Comparison of ENCODE assay signal across 10 mouse cellular contexts in the genomic region with DNA sequence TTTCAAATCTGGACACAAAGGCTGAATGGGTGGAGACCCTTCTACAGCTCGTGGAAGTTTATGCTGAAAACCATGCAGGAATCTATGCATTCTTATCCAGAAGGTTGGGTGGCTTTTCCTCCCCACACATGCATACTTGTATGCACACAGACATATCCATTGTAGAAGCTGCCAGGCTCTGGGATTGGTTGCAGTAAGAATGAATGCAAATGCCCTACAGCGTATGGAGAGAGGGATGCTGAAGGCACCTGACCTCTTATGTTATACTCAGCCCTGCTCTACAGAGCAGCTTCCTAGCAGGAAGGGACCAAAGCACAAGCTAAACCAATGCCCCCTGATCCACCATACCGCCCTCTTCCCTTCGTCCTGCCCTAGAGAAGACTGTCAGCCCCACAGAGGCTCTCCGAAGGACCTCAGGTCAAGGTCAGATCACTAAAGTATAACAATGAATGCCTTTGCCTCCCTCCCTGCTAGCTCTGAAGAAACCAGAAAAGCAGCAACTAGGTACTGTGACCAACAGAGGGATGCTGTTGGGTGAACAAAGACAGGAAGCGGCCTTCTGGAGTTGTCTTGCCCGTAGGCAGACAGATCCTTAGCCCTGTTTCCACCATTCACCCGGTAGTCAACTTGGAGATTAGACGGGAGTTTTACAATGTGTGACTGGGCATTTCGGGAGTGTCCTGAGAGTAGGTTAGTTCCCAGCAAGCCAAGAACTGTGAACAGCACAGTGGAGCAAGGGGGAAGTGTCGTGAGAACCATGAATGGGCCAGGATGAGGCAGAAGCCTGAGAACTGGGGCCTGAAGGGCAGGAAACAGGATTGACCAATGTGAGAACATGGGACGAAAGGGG. TPM values are rescaled to one million over a fixed set of nuclear protein-coding genes. Genes with fewer than 3 reads are reported as not detected.
DNase-seq lines count a peak whose midpoint lies in the region; ATAC-seq lines count a peak whose summit lies in the region.
"Had no signal": no experiment of that assay in that cellular context is flagged by ENCODE, and none has a peak within 500 bp of the region (broad histone marks: within the 10 kb centered on the region; RNA-seq: fewer than 3 reads in every experiment).

No protein-coding gene starts in this region.

- intact Hi-C loops in left cerebral cortex, postnatal 36 days (cut with DNase I) = loop anchor here (5.0 kb wide), 1 partner anchor 140 kb away; the partner anchor contains the start of gene Atp8b5

- no peaks in the 10 kb centered on the region for H3K36me3 ChIP-seq in heart, embryonic 15.5 days
- H3K36me3 ChIP-seq in hindbrain, embryonic 13.5 days = no peaks in the 10 kb centered on the region
- no peaks in the 10 kb centered on the region for H3K36me3 ChIP-seq in midbrain, embryonic 16.5 days (ENCODE audit: control insufficient read depth, insufficient read depth, low read length)

- peak overlapping the region; percentile 85 for H3K27ac ChIP-seq in heart, embryonic 15.5 days
- peak overlapping the region; percentile 99 for H3K27ac ChIP-seq in brown adipose tissue, adult 24 weeks (replicated peaks; ENCODE audit: low read depth, low read length)
- H3K27ac ChIP-seq in hindbrain, embryonic 13.5 days = peak overlapping the region; percentile 99
- H3K27ac ChIP-seq in midbrain, embryonic 16.5 days (ENCODE audit: low read length) = peak overlapping the region; percentile 98

- H3K27me3 ChIP-seq in heart, embryonic 15.5 days = no peaks in the 10 kb centered on the region
- H3K27me3 ChIP-seq in hindbrain, embryonic 13.5 days = no peaks in the 10 kb centered on the region
- H3K27me3 ChIP-seq in midbrain, embryonic 16.5 days (ENCODE audit: control insufficient read depth, insufficient read depth, low read depth, low read length) = no peaks in the 10 kb centered on the region

- DNase-seq in heart, adult 8-10 months (ENCODE audit: low spot score) = no peak
- no peak for DNase-seq in left cerebral cortex, postnatal 36 days (ENCODE audit: low spot score in 2 of 2)
- DNase-seq in gastrocnemius, adult 8-10 months (ENCODE audit: low spot score in 2 of 2) = no peak

- H3K4me3 ChIP-seq in heart, embryonic 15.5 days = peak overlapping the region; percentile 51
- H3K4me3 ChIP-seq in brown adipose tissue, adult 24 weeks (ENCODE audit: insufficient read depth, low read depth, low read length) = peak overlapping the region; percentile 68
- peak overlapping the region; percentile 67 for H3K4me3 ChIP-seq in hindbrain, embryonic 13.5 days
- H3K4me3 ChIP-seq in midbrain, embryonic 16.5 days (ENCODE audit: low read depth, low read length) = peak overlapping the region; percentile 65

- H3K9ac ChIP-seq in heart, embryonic 15.5 days = no peak overlapping the region; the same call in none of the 2 replicates
- H3K9ac ChIP-seq in hindbrain, embryonic 13.5 days = peak overlapping the region; percentile 93
- H3K9ac ChIP-seq in midbrain, embryonic 16.5 days (ENCODE audit: low read depth, low read length) = peak overlapping the region; percentile 89

- H3K4me2 ChIP-seq in heart, embryonic 15.5 days = peak overlapping the region; percentile 70
- H3K4me2 ChIP-seq in hindbrain, embryonic 13.5 days = peak overlapping the region; percentile 79
- peak overlapping the region; percentile 84 for H3K4me2 ChIP-seq in midbrain, embryonic 16.5 days (ENCODE audit: low read length)

- peaks cover 35% of the 10 kb centered on the region for H3K4me1 ChIP-seq in heart, embryonic 15.5 days (replicated peaks)
- peaks cover 32% of the 10 kb centered on the region for H3K4me1 ChIP-seq in brown adipose tissue, adult 24 weeks (ENCODE audit: control insufficient read depth, insufficient read depth, insufficient read length, low read length)
- peaks cover 52% of the 10 kb centered on the region for H3K4me1 ChIP-seq in hindbrain, embryonic 13.5 days (replicated peaks)
- H3K4me1 ChIP-seq in midbrain, embryonic 16.5 days (ENCODE audit: control insufficient read depth, insufficient read depth, low read length) = peaks cover 32% of the 10 kb centered on the region

- H3K9me3 ChIP-seq in heart, embryonic 15.5 days (replicated peaks) = no peaks in the 10 kb centered on the region
- H3K9me3 ChIP-seq in hindbrain, embryonic 13.5 days = no peaks in the 10 kb centered on the region
- no peaks in the 10 kb centered on the region for H3K9me3 ChIP-seq in midbrain, embryonic 16.5 days (replicated peaks; ENCODE audit: control insufficient read depth, low read length, poor library complexity, severe bottlenecking)

- ATAC-seq in heart, embryonic 15.5 days (replicated peaks; ENCODE audit: insufficient number of reproducible peaks, insufficient read depth, low FRiP score, low read depth) = no peak
- peak; percentile 53 for ATAC-seq in hindbrain, embryonic 13.5 days (ENCODE audit: low FRiP score)
- peak; percentile 52 for ATAC-seq in midbrain, embryonic 16.5 days
- ATAC-seq in monocyte, adult 5-6 weeks (replicated peaks; ENCODE audit: insufficient number of reproducible peaks, low FRiP score, low TSS enrichment, poor library complexity, severe bottlenecking) = no peak

- 62% methylated on average over 12 of the region's 12 CpGs for WGBS in heart, embryonic 15.5 days
- WGBS in hindbrain, embryonic 13.5 days = 51% methylated on average over 12 of the region's 12 CpGs
- 55% methylated on average over 12 of the region's 12 CpGs for WGBS in midbrain, embryonic 16.5 days

RNA-seq across cellular contexts. Expression of gene Fam166b, which starts 21.6 kb away (rescaled TPM):
- 0.16 and 0.18 TPM in 2 replicates for polyA plus RNA-seq in heart, embryonic 15.5 days (2015; fragmentation: Nextera tagmentation; extraction: Ambion mirVana)
- not detected for total RNA-seq in heart, adult 8-10 months (2022)
- not detected in 2 replicates for polyA plus RNA-seq in brown adipose tissue, adult 24 weeks (2012; ENCODE audit: insufficient read depth, insufficient read length, missing spikeins)
- 0.71 and 1.4 TPM in 2 replicates for polyA plus RNA-seq in hindbrain, embryonic 13.5 days (2015; fragmentation: Nextera tagmentation; extraction: Ambion mirVana)
- 1.6 and 2.3 TPM in 2 replicates for polyA plus RNA-seq in midbrain, embryonic 16.5 days (2015; fragmentation: Nextera tagmentation; extraction: Ambion mirVana)
- 1 to 10 TPM in 1 of 2 experiments, under 1 TPM in 1; 0.69 to 1.4 TPM for total RNA-seq in left cerebral cortex, postnatal 36 days (2021)
- total RNA-seq in monocyte, adult 5-6 weeks (2017) = 1.1 to 2.8 TPM in 2 of 3 replicates, not detected in the other
- total RNA-seq in gastrocnemius, adult 8-10 months (2022) = not detected
- total RNA-seq: common myeloid progenitor, adult 5-6 weeks had no signal

RNA-seq across cellular contexts. Expression of gene Rusc2, which starts 25.5 kb away (rescaled TPM):
- 14.7 and 17.2 TPM in 2 replicates for polyA plus RNA-seq in heart, embryonic 15.5 days (2015; fragmentation: Nextera tagmentation; extraction: Ambion mirVana)
- total RNA-seq in heart, adult 8-10 months (2022) = 10 to 100 TPM; 47.4 to 58.6 (median 48.9) TPM
- 13.0 and 14.6 TPM in 2 replicates for polyA plus RNA-seq in brown adipose tissue, adult 24 weeks (2012; ENCODE audit: insufficient read depth, insufficient read length, missing spikeins)
- polyA plus RNA-seq in hindbrain, embryonic 13.5 days (2015; fragmentation: Nextera tagmentation; extraction: Ambion mirVana) = 70.8 and 75.4 TPM in 2 replicates
- 85.4 and 89.0 TPM in 2 replicates for polyA plus RNA-seq in midbrain, embryonic 16.5 days (2015; fragmentation: Nextera tagmentation; extraction: Ambion mirVana)
- total RNA-seq in left cerebral cortex, postnatal 36 days (2021) = 100 to 1,000 TPM; 135 TPM
- 0.43 to 7.6 TPM in 2 of 3 replicates, not detected in the other for total RNA-seq in monocyte, adult 5-6 weeks (2017)
- 10 to 100 TPM; 21.5 to 25.4 (median 23.3) TPM for total RNA-seq in gastrocnemius, adult 8-10 months (2022)

RNA-seq across cellular contexts. Expression of gene Tesk1, which starts 34.4 kb away (rescaled TPM):
- polyA plus RNA-seq in heart, embryonic 15.5 days (2015; fragmentation: Nextera tagmentation; extraction: Ambion mirVana) = 3.1 and 5.8 TPM in 2 replicates
- total RNA-seq in heart, adult 8-10 months (2022) = 10 to 100 TPM; 31.3 to 38.2 (median 35.2) TPM
- polyA plus RNA-seq in brown adipose tissue, adult 24 weeks (2012; ENCODE audit: insufficient read depth, insufficient read length, missing spikeins) = 33.8 and 37.9 TPM in 2 replicates
- polyA plus RNA-seq in hindbrain, embryonic 13.5 days (2015; fragmentation: Nextera tagmentation; extraction: Ambion mirVana) = 8.7 and 9.7 TPM in 2 replicates
- polyA plus RNA-seq in midbrain, embryonic 16.5 days (2015; fragmentation: Nextera tagmentation; extraction: Ambion mirVana) = 10.7 and 11.2 TPM in 2 replicates
- 10 to 100 TPM; 87.8 to 92.9 TPM for total RNA-seq in left cerebral cortex, postnatal 36 days (2021)
- 12.8 to 21.7 TPM (median 12.9 TPM) in 3 replicates for total RNA-seq in monocyte, adult 5-6 weeks (2017)
- 10 to 100 TPM; 53.4 to 69.3 (median 59.4) TPM for total RNA-seq in gastrocnemius, adult 8-10 months (2022)

RNA-seq across cellular contexts. Expression of gene Cd72, which starts 47.1 kb away (rescaled TPM):
- 2.1 and 5.2 TPM in 2 replicates for polyA plus RNA-seq in heart, embryonic 15.5 days (2015; fragmentation: Nextera tagmentation; extraction: Ambion mirVana)
- total RNA-seq in heart, adult 8-10 months (2022) = 1 to 10 TPM in 1 of 4 experiments, under 1 TPM in 3; 0.24 to 1.1 (median 0.69) TPM
- polyA plus RNA-seq in brown adipose tissue, adult 24 weeks (2012; ENCODE audit: insufficient read depth, insufficient read length, missing spikeins) = 1.5 and 1.9 TPM in 2 replicates
- polyA plus RNA-seq in hindbrain, embryonic 13.5 days (2015; fragmentation: Nextera tagmentation; extraction: Ambion mirVana) = 3.5 and 4.7 TPM in 2 replicates
- polyA plus RNA-seq in midbrain, embryonic 16.5 days (2015; fragmentation: Nextera tagmentation; extraction: Ambion mirVana) = 5.0 and 5.8 TPM in 2 replicates
- total RNA-seq in left cerebral cortex, postnatal 36 days (2021) = 1 to 10 TPM in 1 of 2 experiments, under 1 TPM in 1; 0.59 to 1.2 TPM
- 76.6 to 146 TPM (median 108 TPM) in 3 replicates for total RNA-seq in monocyte, adult 5-6 weeks (2017)
- not detected for total RNA-seq in gastrocnemius, adult 8-10 months (2022)
- total RNA-seq: layer of hippocampus, postnatal 10 days had no signal

Comparison
In these comparisons a context has a peak if more than half of its experiments do, and no peak if none do; other contexts are left out.
1. ATAC-seq: peak in hindbrain, embryonic 13.5 days (single experiment) and midbrain, embryonic 16.5 days (single experiment); none in heart, embryonic 15.5 days (single experiment) and monocyte, adult 5-6 weeks (single experiment).
2. Peak in every context shown above with its lines, with median percentiles within 50 percentile points of each other: H3K27ac ChIP-seq, H3K4me2 ChIP-seq and H3K4me3 ChIP-seq.